Mouse (Mus musculus) liver, embryonic 11.5 days (tissue): ENCODE data around the gene Armcx4. TPM values are rescaled to one million over a fixed set of nuclear protein-coding genes. Genes with fewer than 3 reads are reported as not detected.

Experiments
- ATAC-seq: fragments of 200-750 bp; cut with Nextera tagmentation; replicated peaks from 2 replicates; pipeline ENCODE4 v1.8.0; 2017; ENCODE audit warnings: moderate number of reproducible peaks, mild to moderate bottlenecking, moderate TSS enrichment, moderate library complexity; ENCODE audit not compliant: low FRiP score
- DNase-seq: peaks from one replicate; pipeline ENCODE4 v3.0.0-alpha.2; 2017; ENCODE audit warnings: low spot score
- H3K27ac ChIP-seq: fragments of 300-500 bp; sonication (generic); 2 replicates; pipeline ENCODE4 v1.5.1; 2014; ENCODE audit warnings: mild to moderate bottlenecking, low read depth, low read length, control low read depth
- H3K27me3 ChIP-seq: fragments of 300-500 bp; sonication (generic); replicated peaks from 2 replicates; pipeline ENCODE4 v1.6.1; 2014; ENCODE audit warnings: low read length, mixed read lengths; ENCODE audit not compliant: control insufficient read depth, insufficient read depth
- H3K36me3 ChIP-seq: fragments of 300-500 bp; sonication (generic); 2 replicates; pipeline ENCODE4 v1.6.1; 2014; ENCODE audit warnings: mild to moderate bottlenecking, low read length, moderate library complexity, mixed read lengths; ENCODE audit not compliant: control insufficient read depth, insufficient read depth
- H3K4me1 ChIP-seq: fragments of 300-500 bp; sonication (generic); replicated peaks from 2 replicates; pipeline ENCODE4 v1.6.1; 2014; ENCODE audit warnings: low read length, mixed read lengths; ENCODE audit not compliant: control insufficient read depth, insufficient read depth
- H3K4me2 ChIP-seq: fragments of 300-500 bp; sonication (generic); 2 replicates; pipeline ENCODE4 v1.6.1; 2014; ENCODE audit warnings: mild to moderate bottlenecking, control low read depth, moderate library complexity
- H3K4me3 ChIP-seq: fragments of 300-500 bp; sonication (generic); 2 replicates; pipeline ENCODE4 v1.5.1; 2014; ENCODE audit warnings: low read depth, low read length, control low read depth
- H3K9ac ChIP-seq: fragments of 300-500 bp; sonication (generic); 2 replicates; pipeline ENCODE4 v1.6.1; 2014; ENCODE audit warnings: low read depth, low read length, control low read depth
- H3K9me3 ChIP-seq: fragments of 300-500 bp; sonication (generic); 2 replicates; pipeline ENCODE4 v1.6.1; 2016; ENCODE audit warnings: low read length, inconsistent platforms, mixed read lengths; ENCODE audit not compliant: control insufficient read depth
- WGBS: fragments of 180-500 bp; shearing (Covaris S2); extraction: QIAGEN DNeasy Blood & Tissue Kit; methylation state at CpG from one replicate; pipeline ENCODE4 v1.1.7; 2014; 5-methylcytosine and 5-hydroxymethylcytosine counted together
- polyA plus RNA-seq: library from polyadenylated mRNA; unstranded; fragments of >200 nt; fragmentation: Nextera tagmentation; extraction: Ambion mirVana; gene quantifications from 2 replicates; pipeline ENCODE4 v1.2.1, GENCODE M21; 2014

Gene Armcx4
- polyA plus RNA-seq, 1 experiment from 2014 or later: 1.5 TPM

DNA sequence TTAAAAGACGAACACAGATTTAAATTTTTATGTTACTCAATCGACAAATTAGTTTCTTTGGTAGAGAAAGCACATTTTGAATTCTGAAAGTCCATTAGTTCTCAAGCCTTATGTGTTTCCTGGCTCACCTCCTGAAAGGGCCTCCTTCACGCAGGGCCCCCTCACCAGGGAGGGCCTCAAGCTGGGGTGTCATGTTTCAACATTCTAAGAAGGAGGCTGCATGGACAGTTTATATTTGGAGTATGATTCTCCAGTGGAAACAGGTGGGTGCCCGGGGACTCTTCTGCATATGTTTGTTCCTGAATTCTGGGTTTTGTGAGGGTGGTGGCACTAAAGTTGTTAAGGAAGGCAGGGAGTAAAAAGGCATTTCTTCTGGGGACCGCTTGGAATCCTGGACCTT is 1.4 kb upstream of the Armcx4 start:
- Histone ChIP-seq H3K36me3 (no peaks in the 10 kb centered on the region), H3K9me3 (no peaks in the 10 kb centered on the region), H3K9ac (no peak overlapping the region), H3K27ac (no peak overlapping the region), H3K4me1 (no peaks in the 10 kb centered on the region), H3K4me2 (peak overlapping the region; percentile 29; the same call in 1 of the 2 replicates), H3K4me3 (no peak overlapping the region), H3K27me3 (peaks cover 15% of the 10 kb centered on the region)
- ATAC-seq (no peak), DNase-seq (no peak)
- WGBS: 46% methylated on average over 5 of the region's 5 CpGs

DNA sequence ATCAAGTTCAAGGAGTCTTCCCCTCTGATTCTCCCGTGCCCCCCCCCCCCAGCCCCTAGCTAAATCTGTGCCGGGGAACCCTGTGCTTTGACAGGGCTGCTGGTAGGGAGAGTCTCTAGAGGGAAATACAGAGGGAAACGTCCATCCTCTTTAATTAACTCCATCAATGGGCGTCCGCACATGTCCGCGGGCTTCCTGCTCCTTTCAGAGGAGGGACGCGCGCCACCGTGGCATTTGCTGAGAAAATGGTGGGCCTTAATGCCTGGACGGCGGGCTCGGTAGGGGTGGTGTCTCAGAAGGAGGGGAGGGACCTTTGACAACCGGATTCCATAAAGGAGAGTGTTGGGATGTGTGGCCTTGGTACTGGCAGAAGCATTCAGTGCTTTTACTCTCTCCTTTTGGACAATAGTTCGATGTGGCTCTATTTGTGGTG is 436 bp downstream of the Armcx4 start:
- peak overlapping the region; percentile 48 for H3K4me3 ChIP-seq
- no peaks in the 10 kb centered on the region for H3K4me1 ChIP-seq
- DNase-seq (peak; percentile 38), ATAC-seq (no peak; the same call in 1 of the 2 replicates)
- H3K27ac ChIP-seq: peak overlapping the region; percentile 66
- H3K4me2 ChIP-seq: peak overlapping the region; percentile 63
- peaks cover 15% of the 10 kb centered on the region for H3K27me3 ChIP-seq
- H3K9ac ChIP-seq: peak overlapping the region; percentile 53
- no peaks in the 10 kb centered on the region for H3K9me3 ChIP-seq
- WGBS: 9% methylated on average over 16 of the region's 16 CpGs
- H3K36me3 ChIP-seq: no peaks in the 10 kb centered on the region; the same call in 1 of the 2 replicates

DNA sequence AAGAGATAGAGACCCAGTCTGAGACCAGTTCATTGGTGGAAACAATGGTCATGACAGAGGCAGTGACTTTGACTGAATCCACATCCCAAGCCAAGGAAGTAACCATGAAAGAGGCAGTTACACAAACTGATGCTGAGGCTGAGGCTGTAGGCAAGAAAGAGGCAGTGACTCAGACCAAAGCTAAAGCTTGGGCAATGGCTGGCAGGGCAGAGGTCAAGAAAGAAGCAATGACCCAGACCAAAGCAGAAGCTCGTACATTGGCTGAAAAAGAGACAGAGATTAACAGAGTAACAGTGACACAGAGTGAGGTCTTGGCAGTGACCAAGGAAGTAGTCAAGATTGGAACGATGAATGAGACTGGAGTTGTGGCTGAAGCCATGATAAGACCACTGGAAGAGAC is 3.4 kb downstream of the Armcx4 start:
- no peak for DNase-seq
- no peak overlapping the region for H3K9ac ChIP-seq
- peaks cover 21% of the 10 kb centered on the region for H3K27me3 ChIP-seq
- no peak overlapping the region for H3K4me2 ChIP-seq
- H3K4me3 ChIP-seq: no peak overlapping the region
- no peak for ATAC-seq
- no peaks in the 10 kb centered on the region; the same call in 1 of the 2 replicates for H3K36me3 ChIP-seq
- H3K9me3 ChIP-seq: no peaks in the 10 kb centered on the region
- WGBS: 54% methylated on average over 2 of the region's 2 CpGs
- no peaks in the 10 kb centered on the region for H3K4me1 ChIP-seq
- no peak overlapping the region for H3K27ac ChIP-seq

DNA sequence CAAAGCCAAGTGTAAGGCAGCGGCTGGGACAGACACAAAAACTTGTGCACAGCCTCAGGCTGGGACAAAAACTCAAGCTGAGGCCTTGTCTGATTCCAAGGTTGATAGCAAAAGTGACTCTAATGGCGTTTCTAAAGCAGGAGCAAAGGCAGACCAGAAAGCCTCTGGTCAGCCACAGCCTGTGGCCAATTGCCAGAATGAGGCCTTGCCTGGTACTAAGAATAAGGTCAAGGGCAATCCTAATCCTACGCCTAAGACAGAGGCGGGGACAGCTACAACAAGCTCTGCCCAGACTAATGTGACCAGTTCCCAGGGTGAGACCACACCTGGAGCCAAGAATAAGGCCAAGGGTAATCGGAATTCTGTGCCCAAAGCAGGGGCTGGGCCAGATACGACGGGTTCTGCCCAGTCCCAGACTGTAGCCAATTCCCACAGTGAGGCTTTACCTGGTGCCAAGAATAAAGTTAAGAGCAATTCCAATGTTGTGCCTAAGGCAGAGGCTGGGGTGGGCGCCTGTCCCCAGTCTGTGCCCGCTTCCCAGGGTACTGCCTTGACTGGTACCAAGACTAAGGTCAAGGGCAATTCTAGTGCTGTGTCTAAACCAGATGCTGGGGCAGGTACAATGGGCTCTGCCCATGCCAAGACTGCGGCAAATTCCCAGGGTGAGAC is 4.7 kb downstream of the Armcx4 start:
- H3K27ac ChIP-seq: no peak overlapping the region
- H3K4me1 ChIP-seq: no peaks in the 10 kb centered on the region
- 84% methylated on average over 10 of the region's 10 CpGs for WGBS
- no peak overlapping the region for H3K9ac ChIP-seq
- ATAC-seq (no peak), DNase-seq (no peak)
- H3K27me3 ChIP-seq: peaks cover 21% of the 10 kb centered on the region
- H3K4me3 ChIP-seq: no peak overlapping the region
- no peaks in the 10 kb centered on the region for H3K9me3 ChIP-seq
- H3K4me2 ChIP-seq: no peak overlapping the region
- no peaks in the 10 kb centered on the region; the same call in 1 of the 2 replicates for H3K36me3 ChIP-seq

DNA sequence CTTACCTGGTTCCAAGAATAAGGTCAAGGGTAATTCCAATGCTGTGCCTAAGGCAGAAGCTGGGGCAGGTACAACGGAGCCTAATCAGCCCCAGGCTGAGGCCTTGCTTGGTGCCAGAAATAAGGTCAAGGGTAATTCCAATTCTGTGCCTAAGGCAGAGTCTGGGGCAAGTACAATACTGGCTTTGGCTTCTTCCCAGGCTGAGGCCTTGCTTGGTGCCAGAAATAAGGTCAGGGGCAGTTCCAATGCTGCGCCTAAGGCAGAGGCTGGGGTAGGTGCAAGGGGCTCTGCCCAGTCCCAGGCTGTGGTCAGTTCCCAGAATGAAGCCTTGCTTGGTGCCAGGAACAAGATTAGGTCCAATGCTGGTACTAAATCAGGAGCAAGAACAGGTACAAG is 5.2 kb downstream of the Armcx4 start:
- Histone ChIP-seq H3K4me2 (no peak overlapping the region), H3K9ac (no peak overlapping the region), H3K4me3 (no peak overlapping the region), H3K9me3 (no peaks in the 10 kb centered on the region), H3K27ac (no peak overlapping the region), H3K4me1 (no peaks in the 10 kb centered on the region), H3K27me3 (peaks cover 16% of the 10 kb centered on the region; the same call in 1 of the 2 replicates), H3K36me3 (no peaks in the 10 kb centered on the region; the same call in 1 of the 2 replicates)
- 88% methylated on average over 2 of the region's 2 CpGs for WGBS
- DNase-seq: no peak
- no peak for ATAC-seq

DNA sequence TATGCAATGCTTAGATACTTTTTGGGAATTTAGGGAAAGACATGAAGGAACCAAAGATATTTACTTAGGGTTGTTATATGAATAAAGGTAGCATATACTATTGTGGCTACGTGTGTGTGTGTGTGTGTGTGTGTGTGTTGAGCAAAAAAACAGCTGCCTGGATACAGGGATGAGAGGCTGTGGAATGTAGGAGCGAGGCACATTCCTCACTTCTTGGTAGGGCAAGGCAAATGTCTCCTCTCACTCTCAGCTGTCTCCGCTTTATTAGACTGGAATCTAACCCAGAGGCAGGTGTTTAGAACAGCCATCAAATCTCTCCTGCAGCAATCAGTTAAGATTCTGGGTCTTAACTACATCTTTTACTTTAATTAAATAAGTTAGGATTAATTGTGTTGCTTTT is 30.5 kb downstream of the Armcx4 start:
- WGBS: 49% methylated on average over 3 of the region's 3 CpGs
- DNase-seq: no peak

DNA sequence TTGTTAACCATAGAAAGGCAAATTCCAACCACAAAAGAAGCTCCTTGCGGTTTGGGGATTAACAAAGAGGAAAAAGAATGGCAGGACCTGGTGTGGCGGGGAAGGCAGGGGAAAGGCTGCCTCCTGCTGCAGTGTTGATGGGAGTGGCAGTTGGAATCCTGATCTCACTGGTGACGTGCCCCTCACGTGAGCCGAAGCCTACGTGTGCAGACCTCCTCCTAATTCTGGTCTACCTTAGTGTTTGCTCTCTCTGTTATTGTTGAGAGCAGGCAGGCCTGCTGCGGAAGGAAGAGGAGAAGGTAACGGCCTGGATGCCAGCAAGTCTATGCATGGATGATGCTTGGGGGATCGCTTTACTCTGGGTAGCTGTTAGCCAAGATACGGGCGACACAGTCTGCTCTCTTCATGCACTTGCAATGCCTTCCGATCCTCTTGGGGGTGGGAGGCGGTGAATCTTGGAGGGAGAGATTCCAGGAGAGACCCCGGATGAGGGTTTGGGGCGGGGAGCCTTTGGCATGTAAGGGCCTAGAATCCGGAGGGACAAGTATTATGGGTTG is 31.5 kb downstream of the Armcx4 start, which contains the start of gene Armcx1:
Gene Armcx1 (plus strand): TSS at position 212 of the 557 bp plus-strand sequence.
- H3K27me3 ChIP-seq: no peaks in the 10 kb centered on the region
- H3K9ac ChIP-seq: peak within 1 kb of the TSS; percentile 61
- DNase-seq (peak; percentile 47), ATAC-seq (peak; percentile 92)
- H3K4me1 ChIP-seq: no peaks in the 10 kb centered on the region
- 9% methylated on average over 16 of the region's 16 CpGs for WGBS
- peak within 1 kb of the TSS; percentile 49 for H3K4me3 ChIP-seq
- no peaks in the 10 kb centered on the region for H3K9me3 ChIP-seq
- peak within 1 kb of the TSS; percentile 77 for H3K27ac ChIP-seq
- H3K4me2 ChIP-seq: peak within 1 kb of the TSS; percentile 69
- no peaks in the 10 kb centered on the region; the same call in 1 of the 2 replicates for H3K36me3 ChIP-seq

More for the DNA sequence above, 30.5 kb downstream of the Armcx4 start:
- H3K4me3 ChIP-seq: no peak overlapping the region
- no peaks in the 10 kb centered on the region; the same call in 1 of the 2 replicates for H3K36me3 ChIP-seq
- H3K27ac ChIP-seq: no peak overlapping the region
- no peaks in the 10 kb centered on the region for H3K9me3 ChIP-seq
- H3K4me1 ChIP-seq: no peaks in the 10 kb centered on the region
- no peak overlapping the region for H3K9ac ChIP-seq
- H3K4me2 ChIP-seq: no peak overlapping the region
- H3K27me3 ChIP-seq: no peaks in the 10 kb centered on the region
- no peak for ATAC-seq

DNA sequence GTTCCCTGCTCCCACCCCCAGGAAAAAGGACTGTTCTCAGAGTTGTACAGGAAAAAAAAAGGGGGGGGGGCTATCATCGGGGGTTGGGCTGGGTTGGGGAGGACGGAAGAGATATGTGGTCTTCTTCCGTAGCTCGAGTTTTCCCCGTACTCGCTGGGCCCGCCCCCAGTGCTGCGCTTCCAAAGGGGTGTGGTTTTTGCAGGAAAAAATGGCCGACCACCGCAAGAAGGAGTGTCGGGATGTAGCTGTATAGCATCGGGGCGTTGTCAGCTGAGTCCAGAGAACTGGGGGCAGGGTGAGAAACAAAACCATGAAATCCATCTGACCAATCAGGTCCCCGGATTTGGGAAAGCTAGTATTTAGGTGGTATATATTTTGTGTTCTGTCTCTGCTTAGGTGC is 32.2 kb downstream of the Armcx4 start:
- H3K9ac ChIP-seq: peak overlapping the region; percentile 61
- no peaks in the 10 kb centered on the region for H3K9me3 ChIP-seq
- peak overlapping the region; percentile 69 for H3K4me2 ChIP-seq
- no peaks in the 10 kb centered on the region; the same call in 1 of the 2 replicates for H3K36me3 ChIP-seq
- H3K4me1 ChIP-seq: no peaks in the 10 kb centered on the region
- H3K27me3 ChIP-seq: no peaks in the 10 kb centered on the region
- H3K27ac ChIP-seq: peak overlapping the region; percentile 77; the same call in 1 of the 2 replicates
- 19% methylated on average over 14 of the region's 14 CpGs for WGBS
- DNase-seq (peak; percentile 41), ATAC-seq (peak; percentile 86)
- H3K4me3 ChIP-seq: peak overlapping the region; percentile 49
